Mouse (Mus musculus) 3134 (cell line): Measurements from ENCODE around the gene Tyk2.

ENCODE experiments used
- DNase-seq: peaks from one replicate; pipeline ENCODE4 v3.0.0-alpha.2; 2011; ENCODE audit warnings: low spot score; ENCODE audit not compliant: insufficient read length; ENCODE audit errors: extremely low read depth

The Tyk2 gene

DNA sequence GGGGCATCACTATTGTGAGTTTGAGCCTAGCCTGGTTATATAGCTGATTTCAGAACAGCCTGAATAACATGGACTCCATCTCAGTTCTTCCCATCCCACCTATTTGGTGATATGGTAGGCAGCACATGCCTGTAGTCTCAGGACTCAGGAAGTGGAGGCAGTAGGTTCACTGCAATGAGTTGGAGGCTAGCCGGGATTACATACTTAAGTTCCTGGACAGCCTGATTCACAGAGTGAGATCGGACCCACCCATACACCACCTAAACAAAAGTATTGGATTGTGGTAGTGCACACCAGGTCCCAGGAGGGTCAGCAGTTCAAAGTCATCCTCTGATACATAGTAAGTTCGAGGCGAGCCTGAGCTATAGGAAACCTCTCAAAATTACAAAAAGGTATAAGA, 58.4 kb downstream of the Tyk2 start:
- DNase-seq, result peak; percentile 28

- no peak for DNase-seq
Measured at GRCm38 (mm10) chr9:21067006-21067684, 63.9 kb downstream of the Tyk2 start, which contains the start of gene Zglp1. Zglp1 (minus strand) TSS chr9:21067093.

GRCm38 (mm10) chr9:21062928-21063327, 68.1 kb downstream of the Tyk2 start:
- no peak for DNase-seq
